In the genomic region with DNA sequence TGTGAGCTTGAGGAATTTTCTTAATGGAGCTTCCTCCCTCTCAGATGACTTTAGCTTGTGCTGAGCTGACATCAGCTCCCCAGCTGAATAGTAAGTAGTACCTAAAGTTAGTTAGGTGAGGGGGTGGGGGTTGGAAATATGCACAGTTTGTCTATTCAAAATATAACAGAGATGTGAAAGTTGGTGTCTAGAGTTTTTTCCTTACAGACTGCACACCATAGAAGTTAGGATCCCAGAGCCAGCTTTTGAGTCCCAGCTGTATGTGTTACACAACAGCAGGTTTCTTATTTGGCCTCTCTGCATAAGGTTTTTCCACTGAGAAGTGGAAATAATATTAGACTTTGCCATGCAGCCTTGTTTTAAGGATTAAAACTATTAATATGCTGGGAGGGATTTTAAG, we compare ENCODE assay signal across 14 mouse cellular contexts. TPM values are rescaled to one million over a fixed set of nuclear protein-coding genes. Genes with fewer than 3 reads are reported as not detected.
"Had no signal": no experiment of that assay in that cellular context is flagged by ENCODE, and none has a peak within 500 bp of the region (broad histone marks: within the 10 kb centered on the region; RNA-seq: fewer than 3 reads in every experiment).

No protein-coding gene starts in this region.

- H3K4me3 ChIP-seq: limb, embryonic 12.5 days; liver, embryonic 13.5 days; lung, embryonic 15.5 days; midbrain, embryonic 13.5 days had no signal

- H3K27me3 ChIP-seq: limb, embryonic 12.5 days; liver, embryonic 13.5 days; lung, embryonic 15.5 days; midbrain, embryonic 13.5 days had no signal

- H3K27ac ChIP-seq: limb, embryonic 12.5 days; liver, embryonic 13.5 days; lung, embryonic 15.5 days; midbrain, embryonic 13.5 days; stomach, postnatal 0 days had no signal

- H3K9ac ChIP-seq: limb, embryonic 12.5 days; liver, embryonic 13.5 days; liver, postnatal 0 days; lung, embryonic 15.5 days; midbrain, embryonic 13.5 days had no signal

- DNase-seq: kidney, adult 8-10 months; kidney, postnatal 25 days; liver; liver, embryonic 13.5 days; liver, postnatal 0 days; lung, postnatal 36 days; thymus, adult 2 months; thymus, postnatal 25 days had no signal

- H3K9me3 ChIP-seq: limb, embryonic 12.5 days; liver, embryonic 13.5 days; lung, embryonic 15.5 days; midbrain, embryonic 13.5 days had no signal

- H3K4me1 ChIP-seq: limb, embryonic 12.5 days; liver, embryonic 13.5 days; midbrain, embryonic 13.5 days had no signal

- H3K4me2 ChIP-seq: limb, embryonic 12.5 days; liver, embryonic 13.5 days; lung, embryonic 15.5 days; midbrain, embryonic 13.5 days had no signal

RNA-seq across cellular contexts. Expression of gene Tal2, which starts 29.7 kb away (rescaled TPM):
- total RNA-seq: megakaryocyte progenitor cell, adult 5-6 weeks had no signal
- polyA plus RNA-seq: inflammation-experienced regulatory T-cells, adult 6 months; liver, embryonic 13.5 days; liver, postnatal 0 days had no signal
